Mouse (Mus musculus) kidney, adult 10 weeks (tissue): ENCODE measurements around the gene Bub3. TPM values are rescaled to one million over a fixed set of nuclear protein-coding genes. Genes with fewer than 3 reads are reported as not detected.

Experiments used
- polyA plus RNA-seq: library from polyadenylated mRNA; stranded (reverse); fragments of 350-450 nt; fragmentation: Illumina TruSeq; extraction: RNeasy Lipid Tissue Mini Kit (QIAGEN cat#74804); gene quantifications from one replicate; pipeline ENCODE4 v1.2.3, GENCODE M21; 2014; ENCODE audit warnings: low read depth, low replicate concordance

Gene Bub3
- polyA plus RNA-seq: 17.3 TPM

GRCm38 (mm10) chr7:131559986-131560696 lies at the start of gene Bub3:
TSS of gene Bub3 (plus strand) at chr7:131560222.

GRCm38 (mm10) chr7:131542115-131542871 lies 17.7 kb upstream of the Bub3 start, which contains the start of gene Hmx3:
TSS of gene Hmx3 (plus strand) at chr7:131542867.

GRCm38 (mm10) chr7:131548473-131548872 lies 11.5 kb upstream of the Bub3 start, which contains the start of gene Hmx2:
TSS of gene Hmx2 (plus strand) at chr7:131548773.

Other genes with a start within 250 kb of the Bub3 start
- 0.57 TPM for gene Cuzd1, start 237.9 kb upstream of the Bub3 start, polyA plus RNA-seq
- gene Fam24b, start 230.7 kb upstream of the Bub3 start, polyA plus RNA-seq: not detected
- not detected for gene Fam24a, start 226.4 kb upstream of the Bub3 start, polyA plus RNA-seq
- 3.6 TPM for gene 2310057M21Rik, start 197.5 kb upstream of the Bub3 start, polyA plus RNA-seq
- 44.8 TPM for gene Pstk, start 189.1 kb upstream of the Bub3 start, polyA plus RNA-seq
- gene Ikzf5, start 149.7 kb upstream of the Bub3 start, polyA plus RNA-seq: 23.4 TPM
- gene Acadsb, start 149.6 kb upstream of the Bub3 start, polyA plus RNA-seq: 659 TPM
- not detected for gene Hmx3, start 17.4 kb upstream of the Bub3 start, polyA plus RNA-seq
- 3.8 TPM for gene Hmx2, start 11.4 kb upstream of the Bub3 start, polyA plus RNA-seq